Mouse (Mus musculus) right cerebral cortex, postnatal 25 days (tissue): ENCODE measurements around the gene Pax7.

Experiments used
- DNase-seq: peaks from one replicate; pipeline ENCODE4 v3.0.0; 2022

Gene Pax7

GRCm38 (mm10) chr4:139747190-139747936 is 86.0 kb downstream of the Pax7 start:
- DNase-seq: no peak

- no peak for DNase-seq
These were observed 87.2 kb downstream of the Pax7 start for GRCm38 (mm10) chr4:139746177-139746576.

GRCm38 (mm10) chr4:139744765-139745395 is 88.4 kb downstream of the Pax7 start:
- DNase-seq: no peak

- DNase-seq: no peak
These were observed 89.7 kb downstream of the Pax7 start for GRCm38 (mm10) chr4:139743626-139744025.

GRCm38 (mm10) chr4:139737035-139737434 is 96.3 kb downstream of the Pax7 start:
- peak; percentile 71 for DNase-seq

- DNase-seq: no peak
These were observed 106.2 kb downstream of the Pax7 start for GRCm38 (mm10) chr4:139727101-139727500.

GRCm38 (mm10) chr4:139725421-139725820 is 107.9 kb downstream of the Pax7 start:
- no peak for DNase-seq

GRCm38 (mm10) chr4:139724296-139724695 is 109.0 kb downstream of the Pax7 start:
- no peak for DNase-seq

- DNase-seq: no peak
These were observed 114.3 kb downstream of the Pax7 start for GRCm38 (mm10) chr4:139718978-139719377.

GRCm38 (mm10) chr4:139716477-139717169 is 116.7 kb downstream of the Pax7 start:
- DNase-seq: peak; percentile 39

GRCm38 (mm10) chr4:139715241-139715932 is 117.9 kb downstream of the Pax7 start:
- no peak for DNase-seq

- no peak for DNase-seq
These were observed 122.6 kb downstream of the Pax7 start for GRCm38 (mm10) chr4:139710467-139711334.

- no peak for DNase-seq
These were observed 127.3 kb downstream of the Pax7 start for GRCm38 (mm10) chr4:139705986-139706385.

GRCm38 (mm10) chr4:139703468-139703867 is 129.9 kb downstream of the Pax7 start:
- no peak for DNase-seq

GRCm38 (mm10) chr4:139702914-139703313 is 130.4 kb downstream of the Pax7 start:
- DNase-seq: no peak

GRCm38 (mm10) chr4:139698602-139699001 is 134.7 kb downstream of the Pax7 start:
- no peak for DNase-seq

GRCm38 (mm10) chr4:139697755-139698154 is 135.6 kb downstream of the Pax7 start:
- DNase-seq: no peak

GRCm38 (mm10) chr4:139693315-139693714 is 140.0 kb downstream of the Pax7 start:
- DNase-seq: no peak

- DNase-seq: no peak
These were observed 143.6 kb downstream of the Pax7 start for GRCm38 (mm10) chr4:139689627-139690269.

- DNase-seq: no peak
These were observed 145.3 kb downstream of the Pax7 start for GRCm38 (mm10) chr4:139688058-139688457.
